Mouse (Mus musculus) CH12.LX (cell line): ENCODE measurements around the gene Vps37c. TPM values are rescaled to one million over a fixed set of nuclear protein-coding genes. Genes with fewer than 3 reads are reported as not detected.

Source experiments
- DNase-seq: peaks from one replicate; pipeline ENCODE4 v3.0.0-alpha.2; 2013; ENCODE audit errors: extremely low read depth
- H3K27ac ChIP-seq: 2 replicates; pipeline ENCODE4 v1.5.1; 2012; ENCODE audit warnings: low read depth, mild to moderate bottlenecking, control low read depth, moderate library complexity; ENCODE audit not compliant: insufficient read depth
- H3K27me3 ChIP-seq: replicated peaks from 2 replicates; pipeline ENCODE3; 2012; ENCODE audit warnings: inconsistent platforms
- H3K36me3 ChIP-seq, 2 experiments: replicated peaks in 1 of 2; 2 replicates each; pipeline versions ENCODE3 to v1.6.1; 2012; ENCODE audit warnings: inconsistent platforms in 1 of 2, low read length in 1 of 2, mild to moderate bottlenecking in 1 of 2, mixed read lengths in 1 of 2, moderate library complexity in 1 of 2; ENCODE audit not compliant: control insufficient read depth in 1 of 2, insufficient read depth in 1 of 2
- H3K4me1 ChIP-seq, 2 experiments: 2 replicates each; pipeline ENCODE4 v1.6.1; 2012; ENCODE audit warnings: inconsistent platforms in 1 of 2, moderate library complexity in 1 of 2; ENCODE audit not compliant: insufficient read depth in 2 of 2, control insufficient read depth in 1 of 2
- H3K4me2 ChIP-seq: 2 replicates; pipeline ENCODE4 v1.6.1; 2012; ENCODE audit warnings: low read depth, mild to moderate bottlenecking, control low read depth; ENCODE audit not compliant: poor library complexity, insufficient read depth, severe bottlenecking
- H3K4me3 ChIP-seq, 3 experiments: fragments of 150-350 bp in 1 of 3; sonication (generic) in 1 of 3; replicated peaks in 1 of 3; 2 replicates each; pipeline versions ENCODE3 to v1.5.1; 2011 to 2012; ENCODE audit warnings: low read depth in 2 of 3, low read length in 2 of 3, mild to moderate bottlenecking in 2 of 3, moderate library complexity in 2 of 3, control low read depth in 1 of 3, improper control_type of control experiment in 1 of 3, inconsistent platforms in 1 of 3, mixed read lengths in 1 of 3; ENCODE audit not compliant: poor library complexity in 1 of 3
- H3K79me2 ChIP-seq: replicated peaks from 2 replicates; pipeline ENCODE4 v1.6.1; 2012; ENCODE audit warnings: mild to moderate bottlenecking, moderate library complexity; ENCODE audit not compliant: control insufficient read depth, poor library complexity, insufficient read depth, severe bottlenecking; ENCODE audit errors: extremely low read depth
- H3K9ac ChIP-seq: 2 replicates; pipeline ENCODE4 v1.6.1; 2012; ENCODE audit warnings: low read depth, mild to moderate bottlenecking, control low read depth, moderate library complexity; ENCODE audit not compliant: insufficient read depth
- H3K9me3 ChIP-seq: replicated peaks from 2 replicates; pipeline ENCODE3; 2012; ENCODE audit warnings: low read length, inconsistent platforms, mixed read lengths
- BHLHE40 ChIP-seq: IDR thresholded peaks from 2 replicates; pipeline ENCODE4 v1.6.1; 2011; ENCODE audit warnings: mild to moderate bottlenecking, low read depth, low read length, improper control_type of control experiment
- CHD1 ChIP-seq: IDR thresholded peaks from 2 replicates; pipeline ENCODE4 v1.6.1; 2012; ENCODE audit warnings: low read depth, low read length, improper control_type of control experiment, inconsistent platforms
- CHD2 ChIP-seq: IDR thresholded peaks from 2 replicates; pipeline ENCODE4 v1.6.1; 2011; ENCODE audit warnings: low read length, improper control_type of control experiment
- CTCF ChIP-seq, 2 experiments: IDR thresholded peaks in 1 of 2; conservative IDR thresholded peaks in 1 of 2; 2 replicates each; pipeline ENCODE4 v1.5.1; 2011 to 2012; ENCODE audit warnings: low read depth in 2 of 2, low read length in 2 of 2, improper control_type of control experiment in 1 of 2, inconsistent platforms in 1 of 2, mild to moderate bottlenecking in 1 of 2, moderate library complexity in 1 of 2
- E2F4 ChIP-seq: IDR thresholded peaks from 2 replicates; pipeline ENCODE4 v1.6.1; 2011; ENCODE audit warnings: low read depth, low read length, improper control_type of control experiment; ENCODE audit not compliant: insufficient replicate concordance
- EP300 ChIP-seq: IDR thresholded peaks from 2 replicates; pipeline ENCODE4 v1.6.1; 2011; ENCODE audit warnings: low read length, improper control_type of control experiment
- GABPA ChIP-seq: IDR thresholded peaks from 2 replicates; pipeline ENCODE4 v1.6.1; 2012; ENCODE audit warnings: low read depth, low read length, improper control_type of control experiment, inconsistent platforms; ENCODE audit not compliant: insufficient replicate concordance
- HCFC1 ChIP-seq: IDR thresholded peaks from 2 replicates; pipeline ENCODE4 v1.6.1; 2012; ENCODE audit warnings: low read depth, mild to moderate bottlenecking, inconsistent platforms, low read length, improper control_type of control experiment
- JUN ChIP-seq: IDR thresholded peaks from 2 replicates; pipeline ENCODE4 v1.6.1; 2011; ENCODE audit warnings: low read depth, mild to moderate bottlenecking, low read length, improper control_type of control experiment, moderate library complexity; ENCODE audit not compliant: insufficient read depth
- MAX ChIP-seq: IDR thresholded peaks from 2 replicates; pipeline ENCODE4 v1.6.1; 2011; ENCODE audit warnings: low read length, improper control_type of control experiment
- MEF2A ChIP-seq: IDR thresholded peaks from 2 replicates; pipeline ENCODE4 v1.6.1; 2014; ENCODE audit warnings: low read depth, mild to moderate bottlenecking, inconsistent platforms, low read length, improper control_type of control experiment, borderline replicate concordance
- MYC ChIP-seq: IDR thresholded peaks from 2 replicates; pipeline ENCODE4 v1.6.1; 2011; ENCODE audit warnings: low read depth, mild to moderate bottlenecking, improper control_type of control experiment, low read length
- PAX5 ChIP-seq: IDR thresholded peaks from 2 replicates; pipeline ENCODE4 v1.6.1; 2012; ENCODE audit warnings: low read length, inconsistent platforms, mixed read lengths
- RAD21 ChIP-seq: IDR thresholded peaks from 2 replicates; pipeline ENCODE4 v1.6.1; 2011; ENCODE audit warnings: low read depth, mild to moderate bottlenecking, low read length, improper control_type of control experiment, moderate library complexity
- RCOR1 ChIP-seq: conservative IDR thresholded peaks from 2 replicates; pipeline ENCODE4 v1.6.1; 2012; ENCODE audit warnings: low read depth, mild to moderate bottlenecking, inconsistent platforms, low read length, improper control_type of control experiment
- SMC3 ChIP-seq: IDR thresholded peaks from 2 replicates; pipeline ENCODE4 v1.6.1; 2011; ENCODE audit warnings: low read depth, low read length, improper control_type of control experiment
- TBP ChIP-seq: conservative IDR thresholded peaks from 2 replicates; pipeline ENCODE4 v1.6.1; 2011; ENCODE audit warnings: low read depth, low read length, improper control_type of control experiment
- TCF12 ChIP-seq: IDR thresholded peaks from 2 replicates; pipeline ENCODE4 v1.6.1; 2014; ENCODE audit warnings: low read depth, mild to moderate bottlenecking, inconsistent platforms, low read length, improper control_type of control experiment
- USF1 ChIP-seq: IDR thresholded peaks from 2 replicates; pipeline ENCODE4 v1.6.1; 2014; ENCODE audit warnings: low read depth, mild to moderate bottlenecking, inconsistent platforms, low read length, improper control_type of control experiment
- USF2 ChIP-seq: conservative IDR thresholded peaks from 2 replicates; pipeline ENCODE4 v1.6.1; 2011; ENCODE audit warnings: low read depth, low read length, improper control_type of control experiment
- ZC3H11A ChIP-seq: IDR thresholded peaks from 2 replicates; pipeline ENCODE4 v1.6.1; 2012; ENCODE audit warnings: low read depth, mild to moderate bottlenecking, inconsistent platforms, low read length, improper control_type of control experiment
- dilution Hi-C: fragments of 300-500 bp; cut with MboI; formaldehyde crosslinking; loops from 2 replicates; pipeline ENCODE4 v1.14.3; 2020; ENCODE audit warnings: low sequenced_read_pairs; ENCODE audit not compliant: extremely low pct_unique_long_range_greater_than_20kb, extremely low pct_ligation_motif_present
- in situ Hi-C: fragments of 300-500 bp; cut with MboI; formaldehyde crosslinking; loops from 3 replicates; pipeline ENCODE4 v1.14.3; 2019; ENCODE audit warnings: low sequenced_read_pairs, low pct_ligation_motif_present, low pct_unique_long_range_greater_than_20kb, mixed read lengths
- polyA plus RNA-seq: library from polyadenylated mRNA; unstranded; fragments of >175 nt; gene quantifications from 2 replicates; pipeline ENCODE4 v1.2.1, GENCODE M21; 2012; ENCODE audit warnings: low read depth; ENCODE audit not compliant: insufficient read length
- total RNA-seq, 2 experiments: library from RNA; depleted of rRNA; stranded (reverse); fragments of 300-350 nt in 1 of 2; fragments of >200 nt in 1 of 2; gene quantifications; 2 replicates each; pipeline ENCODE4 v1.2.3; 2012 to 2014

Vps37c gene
- total and polyA plus RNA-seq, 3 experiments = 6.2 to 13.0 (median 9.5) TPM

DNA sequence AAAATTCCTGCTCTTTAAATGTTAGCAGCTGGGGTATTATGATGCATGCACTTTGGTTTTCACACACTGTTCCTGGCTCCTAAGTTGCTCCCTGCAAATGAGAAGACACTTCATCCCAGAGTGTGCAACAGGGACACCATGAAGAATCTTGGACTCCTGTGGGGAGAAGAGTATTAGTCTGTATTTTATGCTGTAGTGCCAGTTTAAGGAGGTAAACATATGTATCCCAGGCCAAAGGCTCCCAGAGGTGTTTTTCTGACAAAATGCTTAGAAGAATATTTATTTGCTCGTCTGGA, 9.8 kb upstream of the Vps37c start:
- Histone ChIP-seq H3K36me3 (no peaks in the 10 kb centered on the region), H3K27ac (no peak overlapping the region), H3K27me3 (peaks cover 1% of the 10 kb centered on the region), H3K4me1 (no peaks in the 10 kb centered on the region), H3K4me2 (no peak overlapping the region), H3K9ac (no peak overlapping the region), H3K4me3 (no peak overlapping the region), H3K9me3 (no peaks in the 10 kb centered on the region), H3K79me2 (no peaks in the 10 kb centered on the region)
- in situ Hi-C loops (loop anchor here (10.0 kb wide), 1 partner anchor 286 kb away; no protein-coding TSS in a partner anchor), dilution Hi-C loops (no loop called here)
- no peak for TF ChIP-seq TBP
- no peak for TF ChIP-seq TCF12
- no peak for TF ChIP-seq USF2
- TF ChIP-seq RAD21 = no peak
- no peak for TF ChIP-seq BHLHE40
- no peak for TF ChIP-seq ZC3H11A
- TF ChIP-seq GABPA = no peak
- no peak for TF ChIP-seq E2F4
- TF ChIP-seq JUN = no peak
- no peak for TF ChIP-seq USF1
- no peak for TF ChIP-seq RCOR1
- DNase-seq = no peak

DNA sequence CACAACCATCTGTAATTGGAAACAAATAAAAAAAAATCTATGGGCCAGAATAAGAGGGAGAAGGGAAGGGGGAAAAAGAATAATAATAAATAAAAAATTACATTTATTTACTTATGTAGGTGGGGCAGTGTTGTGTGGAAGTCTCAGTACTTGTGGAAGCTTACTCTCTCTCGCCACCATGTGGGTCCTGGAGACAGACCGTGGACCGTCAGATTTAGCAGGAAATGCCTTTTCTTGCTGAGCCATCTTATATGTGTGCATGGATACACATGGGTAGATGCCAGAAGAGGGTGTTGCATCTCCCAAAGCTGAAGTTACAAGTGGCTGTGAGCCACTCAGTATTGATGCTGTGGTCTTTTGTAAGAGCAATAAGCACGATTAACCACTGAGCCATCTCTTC, 7.0 kb upstream of the Vps37c start:
- peaks cover 0 to 3% of the 10 kb centered on the region in 2 experiments; a peak in 1 of 4 replicates for H3K4me1 ChIP-seq

DNA sequence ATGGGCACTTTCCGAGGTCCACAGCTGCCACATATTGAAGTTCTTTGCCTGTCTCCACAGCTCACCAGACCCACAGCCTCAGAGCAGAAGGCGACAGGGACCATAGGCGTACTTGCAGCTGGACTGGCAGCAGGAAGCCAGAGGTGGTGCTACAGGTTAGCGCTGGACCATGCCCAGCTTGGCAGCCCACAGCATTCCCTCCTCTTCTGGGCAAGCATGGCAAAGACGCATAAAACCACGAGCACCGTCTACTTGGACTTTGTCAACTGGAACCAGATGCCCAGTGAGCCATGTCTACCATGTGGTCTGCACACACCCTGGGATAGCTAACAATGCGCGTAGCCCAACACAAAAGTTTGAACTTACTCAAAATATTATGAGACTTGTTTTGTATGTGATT, 3.5 kb upstream of the Vps37c start:
- Histone ChIP-seq H3K27me3 (peaks cover 8% of the 10 kb centered on the region), H3K4me2 (no peak overlapping the region), H3K36me3 (no peaks in the 10 kb centered on the region), H3K9me3 (no peaks in the 10 kb centered on the region), H3K27ac (no peak overlapping the region), H3K9ac (no peak overlapping the region), H3K4me1 (peaks cover 9 to 11% of the 10 kb centered on the region in 2 experiments; a peak in 3 of 4 replicates), H3K4me3 (no peak overlapping the region), H3K79me2 (peaks cover 9% of the 10 kb centered on the region)
- in situ Hi-C loops = no loop called here
- dilution Hi-C loops = no loop called here
- no peak for TF ChIP-seq MYC
- no peak for TF ChIP-seq PAX5
- TF ChIP-seq MEF2A = no peak
- TF ChIP-seq CHD1 = no peak
- no peak for TF ChIP-seq EP300
- TF ChIP-seq SMC3 = no peak
- TF ChIP-seq CHD2 = no peak
- no peak for TF ChIP-seq HCFC1
- no peak for DNase-seq

More for the DNA sequence above, 7.0 kb upstream of the Vps37c start:
- no peaks in the 10 kb centered on the region for H3K79me2 ChIP-seq
- TF ChIP-seq CTCF (conservative IDR thresholded peaks at IDR 0.05 in 1 of 2, IDR thresholded peaks at IDR 0.05 in 1 of 2; ENCODE audit: low read depth in 2 of 2, low read length in 2 of 2) = peak in 1 of 2 experiments; percentile 36; a peak in 2 of 4 replicates
- TF ChIP-seq RAD21 = no peak
- no peak for TF ChIP-seq USF2
- TF ChIP-seq CHD2 = no peak
- TF ChIP-seq MAX = no peak
- TF ChIP-seq, all 38 proteins: peak for 1
- no peak overlapping the region for H3K9ac ChIP-seq
- H3K27me3 ChIP-seq = peaks cover 8% of the 10 kb centered on the region
- H3K4me3 ChIP-seq = no peak overlapping the region
- DNase-seq = no peak
- in situ Hi-C loops (no loop called here), dilution Hi-C loops (no loop called here)
- H3K36me3 ChIP-seq = no peaks in the 10 kb centered on the region
- no peaks in the 10 kb centered on the region for H3K9me3 ChIP-seq
- no peak overlapping the region for H3K4me2 ChIP-seq
- H3K27ac ChIP-seq = no peak overlapping the region
